Mouse (Mus musculus) intestine, postnatal 0 days (tissue): ENCODE measurements around the gene Map7d1. TPM values are rescaled to one million over a fixed set of nuclear protein-coding genes. Genes with fewer than 3 reads are reported as not detected.

ENCODE experiments used
- ATAC-seq: fragments of 200-750 bp; cut with Nextera tagmentation; 2 replicates; pipeline ENCODE4 v1.8.0; 2017; ENCODE audit warnings: mild to moderate bottlenecking, moderate TSS enrichment, moderate library complexity
- H3K27ac ChIP-seq: fragments of 300-500 bp; sonication (generic); 2 replicates; pipeline ENCODE4 v1.5.1; 2014; ENCODE audit warnings: mild to moderate bottlenecking, low read depth, low read length, moderate library complexity
- H3K27me3 ChIP-seq: fragments of 300-500 bp; sonication (generic); replicated peaks from 2 replicates; pipeline ENCODE4 v1.6.1; 2014; ENCODE audit warnings: low read length, mixed read lengths; ENCODE audit not compliant: control insufficient read depth, insufficient read depth
- H3K36me3 ChIP-seq: fragments of 300-500 bp; sonication (generic); 2 replicates; pipeline ENCODE4 v1.6.1; 2014; ENCODE audit warnings: mild to moderate bottlenecking, moderate library complexity; ENCODE audit not compliant: control insufficient read depth, insufficient read depth
- H3K4me1 ChIP-seq: fragments of 300-500 bp; sonication (generic); replicated peaks from 2 replicates; pipeline ENCODE4 v1.6.1; 2014; ENCODE audit warnings: antibody characterized with exemption, low read length, mixed read lengths; ENCODE audit not compliant: control insufficient read depth, insufficient read depth
- H3K4me2 ChIP-seq: fragments of 300-500 bp; sonication (generic); replicated peaks from 2 replicates; pipeline ENCODE4 v1.6.1; 2014; ENCODE audit warnings: low read depth, mild to moderate bottlenecking, moderate library complexity
- H3K4me3 ChIP-seq: fragments of 300-500 bp; sonication (generic); 2 replicates; pipeline ENCODE4 v1.5.1; 2014; ENCODE audit warnings: low read depth, low read length
- H3K9ac ChIP-seq: fragments of 300-500 bp; sonication (generic); 2 replicates; pipeline ENCODE4 v1.6.1; 2014; ENCODE audit warnings: mild to moderate bottlenecking, low read depth, low read length
- H3K9me3 ChIP-seq: fragments of 300-500 bp; sonication (generic); 2 replicates; pipeline ENCODE4 v1.6.1; 2016; ENCODE audit warnings: mixed run types; ENCODE audit not compliant: control insufficient read depth
- CTCF ChIP-seq: sonication (generic); IDR thresholded peaks from 2 replicates; pipeline ENCODE4 v1.5.1; 2016; ENCODE audit warnings: low read depth, mild to moderate bottlenecking, control low read depth, antibody characterized with exemption, moderate library complexity
- WGBS: fragments of 180-500 bp; shearing (Covaris S2); extraction: QIAGEN DNeasy Blood & Tissue Kit; methylation state at CpG from one replicate; pipeline ENCODE4 v1.1.7; 2014; 5-methylcytosine and 5-hydroxymethylcytosine counted together
- polyA plus RNA-seq: library from polyadenylated mRNA; unstranded; fragments of >200 nt; fragmentation: Nextera tagmentation; extraction: Ambion mirVana; gene quantifications from 2 replicates; pipeline ENCODE4 v1.2.1, GENCODE M21; 2015

Gene Map7d1
- 11.7 and 12.2 TPM in 2 replicates for polyA plus RNA-seq

DNA sequence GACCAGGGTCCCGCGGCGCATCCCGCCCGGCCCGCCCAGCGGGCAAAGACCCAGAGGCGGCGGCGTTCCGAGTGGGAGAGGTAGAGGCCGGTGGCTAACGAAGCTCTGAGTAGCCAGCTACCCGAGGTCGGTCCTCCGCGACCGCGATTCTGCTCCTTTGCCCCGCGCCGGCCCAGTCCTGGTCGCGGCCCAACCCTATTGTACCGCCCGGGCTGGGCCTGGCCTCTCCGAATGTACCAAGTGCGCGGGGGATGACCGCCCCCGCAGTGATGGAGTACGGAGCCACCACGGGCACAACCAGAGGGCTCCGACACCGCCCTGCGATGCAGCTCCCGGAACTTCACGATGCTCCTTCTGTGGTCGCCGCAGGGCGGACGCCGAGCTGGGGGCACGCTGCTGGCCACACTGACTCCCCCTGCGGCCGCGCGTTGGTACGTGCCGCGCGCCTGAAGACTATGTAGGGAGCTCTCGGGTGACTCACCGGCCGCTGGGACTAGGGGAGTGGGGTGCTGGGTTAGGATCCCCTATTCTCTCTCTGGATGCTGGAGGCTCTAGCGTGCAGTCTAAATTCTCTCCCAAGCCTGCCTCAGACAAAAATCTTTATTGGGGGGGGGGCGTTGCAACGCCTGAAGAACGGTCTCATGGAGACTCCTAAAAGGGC lies at the start of gene Map7d1:
TSS of gene Map7d1 (minus strand) at position 213 of the 661 bp plus-strand sequence.
- TF ChIP-seq CTCF, result peak; percentile 42
- Histone ChIP-seq H3K4me3 (peak within 1 kb of the TSS; percentile 90), H3K36me3 (no peaks in the 10 kb centered on the region), H3K9ac (peak within 1 kb of the TSS; percentile 82), H3K4me1 (peaks cover 5% of the 10 kb centered on the region), H3K9me3 (no peaks in the 10 kb centered on the region), H3K27ac (peak within 1 kb of the TSS; percentile 87), H3K4me2 (peak within 1 kb of the TSS; percentile 97), H3K27me3 (0 out of 2 replicates have a peak, but pooled peaks cover 3% of the 10 kb centered on the region)
- ATAC-seq, result peak; percentile 85
- 0% methylated on average over 53 of the region's 59 CpGs for WGBS

DNA sequence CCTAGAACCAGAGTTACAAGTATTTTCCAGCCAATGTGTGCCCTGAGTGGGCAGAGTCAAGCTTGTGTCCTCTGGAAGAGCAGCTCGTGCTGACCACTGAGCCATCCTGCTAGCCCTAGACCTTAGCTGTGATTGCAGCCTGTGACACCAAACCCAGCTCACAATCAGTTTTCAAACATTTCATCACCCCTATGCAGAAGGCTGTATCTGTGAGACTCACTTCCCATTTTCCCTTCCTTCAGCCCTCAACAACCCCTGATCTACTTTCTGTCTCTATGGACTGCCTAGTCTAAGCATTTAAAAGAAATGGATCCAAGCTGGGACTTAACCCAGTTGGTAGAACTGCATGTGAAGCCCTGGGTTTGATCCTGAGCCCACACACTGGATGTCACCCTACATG lies 49.3 kb upstream of the Map7d1 start:
- no peak for ATAC-seq
- no peak overlapping the region for H3K9ac ChIP-seq
- no peak overlapping the region for H3K27ac ChIP-seq
- H3K36me3 ChIP-seq, result no peaks in the 10 kb centered on the region
- H3K4me3 ChIP-seq, result no peak overlapping the region
- 92% methylated on average over 1 of the region's 1 CpGs for whole genome bisulfite sequencing
- no peaks in the 10 kb centered on the region for H3K9me3 ChIP-seq
- no peak for TF ChIP-seq CTCF
- H3K27me3 ChIP-seq, result peaks cover 33% of the 10 kb centered on the region
- H3K4me2 ChIP-seq, result no peak overlapping the region
- peaks cover 8% of the 10 kb centered on the region; the same call in 1 of the 2 replicates for H3K4me1 ChIP-seq

DNA sequence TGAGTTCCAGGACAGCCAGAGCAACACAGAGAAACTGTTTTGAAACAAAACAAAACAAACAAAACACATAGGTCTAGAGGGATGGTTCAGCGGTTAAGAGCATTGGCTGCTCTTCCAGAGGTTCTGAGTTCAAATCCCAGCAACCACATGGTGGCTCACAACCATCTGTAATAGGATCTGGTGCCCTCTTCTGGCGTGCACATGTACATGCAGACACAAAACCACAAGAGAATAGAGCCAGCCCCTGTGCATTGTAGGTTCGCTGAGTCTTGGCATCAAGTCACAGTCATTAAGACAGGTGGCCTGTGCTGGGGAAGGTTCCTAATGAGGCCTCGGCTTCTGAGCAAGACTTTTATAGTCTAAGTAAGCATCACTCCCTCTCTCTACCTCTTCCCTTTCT lies 47.7 kb upstream of the Map7d1 start:
- ATAC-seq, result no peak
- H3K4me2 ChIP-seq, result no peak overlapping the region
- H3K27me3 ChIP-seq, result peaks cover 35% of the 10 kb centered on the region
- H3K27ac ChIP-seq, result no peak overlapping the region
- H3K36me3 ChIP-seq, result no peaks in the 10 kb centered on the region
- peak; percentile 59 for TF ChIP-seq CTCF
- 64% methylated on average over 4 of the region's 4 CpGs for WGBS
- H3K4me1 ChIP-seq, result peaks cover 8% of the 10 kb centered on the region; the same call in 1 of the 2 replicates
- no peak overlapping the region for H3K9ac ChIP-seq
- H3K4me3 ChIP-seq, result no peak overlapping the region
- no peaks in the 10 kb centered on the region for H3K9me3 ChIP-seq

DNA sequence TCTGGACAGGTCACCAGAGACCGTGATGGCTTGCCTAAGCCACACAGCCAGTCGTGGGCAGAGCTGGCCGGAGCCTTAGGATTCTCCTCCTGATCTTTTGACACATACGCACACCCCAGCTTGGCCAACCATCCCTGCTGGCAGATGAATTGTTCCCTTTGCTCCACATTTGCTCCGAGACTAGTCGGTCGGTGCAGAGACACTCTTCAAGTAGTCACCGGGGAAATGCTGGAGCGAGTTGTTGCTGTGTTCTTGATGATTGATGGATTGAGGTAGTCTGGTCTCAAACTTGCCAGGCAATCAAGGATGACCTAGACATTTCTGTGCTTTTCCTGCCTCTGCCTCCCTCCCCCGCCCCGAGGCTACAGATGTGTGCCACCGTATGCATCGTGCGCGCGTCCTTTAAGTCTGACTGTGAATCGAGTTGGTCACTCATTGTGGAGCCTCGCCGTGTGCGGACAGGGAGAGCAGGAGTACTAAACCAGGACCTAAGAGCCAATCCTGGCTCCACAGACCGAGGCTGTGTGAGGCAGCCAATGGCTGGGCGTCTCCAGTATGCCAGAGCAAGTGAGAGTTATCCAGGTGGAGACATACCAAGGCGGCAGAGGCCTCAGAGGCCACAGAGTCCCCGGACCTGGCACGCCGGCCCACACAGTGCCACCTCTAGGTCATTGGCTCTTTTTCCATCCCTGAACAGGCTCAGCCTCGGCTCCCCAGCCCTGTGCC lies 45.6 kb upstream of the Map7d1 start:
- Histone ChIP-seq H3K4me2 (peak overlapping the region; percentile 71), H3K4me3 (peak overlapping the region; percentile 28), H3K36me3 (no peaks in the 10 kb centered on the region), H3K4me1 (peaks cover 12% of the 10 kb centered on the region; the same call in 1 of the 2 replicates), H3K9me3 (no peaks in the 10 kb centered on the region), H3K27ac (no peak overlapping the region), H3K27me3 (peaks cover 47% of the 10 kb centered on the region), H3K9ac (peak overlapping the region; percentile 27; the same call in 1 of the 2 replicates)
- WGBS, result 16% methylated on average over 27 of the region's 27 CpGs
- no peak for ATAC-seq
- TF ChIP-seq CTCF, result no peak

DNA sequence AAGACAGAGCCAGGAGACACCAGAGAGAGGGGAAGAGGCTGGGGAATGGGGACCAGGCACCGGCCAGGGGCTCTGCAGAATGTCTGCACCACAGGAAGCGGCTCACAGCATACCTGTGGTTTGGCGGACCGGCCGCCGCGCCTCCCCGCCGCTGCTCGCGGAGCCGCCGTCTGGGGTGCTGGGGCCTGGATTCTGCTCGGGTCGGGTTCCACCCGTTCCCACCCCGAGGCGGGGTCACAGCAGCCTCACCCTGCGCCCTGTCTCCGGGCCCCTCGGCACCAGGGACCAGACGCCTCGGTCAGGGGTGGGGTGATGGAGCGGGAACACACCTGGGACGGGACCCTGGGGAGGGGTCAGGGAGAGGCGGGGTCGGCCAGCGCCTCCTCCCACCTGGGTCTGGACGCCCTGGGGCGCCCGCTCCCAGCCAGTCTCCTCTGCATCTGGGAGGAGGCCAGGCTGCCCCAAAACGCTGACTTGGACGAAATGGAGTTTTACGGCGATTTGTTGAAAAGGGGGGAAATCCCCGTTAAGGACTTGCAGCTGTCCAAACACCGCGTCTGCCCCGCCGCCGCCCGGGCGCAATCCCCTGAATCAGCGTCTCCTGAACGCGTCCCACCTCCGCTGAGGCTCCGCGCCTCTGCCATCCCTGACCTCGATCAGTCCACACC lies 44.9 kb upstream of the Map7d1 start:
- H3K4me1 ChIP-seq, result peaks cover 13% of the 10 kb centered on the region; the same call in 1 of the 2 replicates
- no peaks in the 10 kb centered on the region for H3K9me3 ChIP-seq
- H3K27me3 ChIP-seq, result peaks cover 47% of the 10 kb centered on the region
- H3K27ac ChIP-seq, result no peak overlapping the region
- no peak for TF ChIP-seq CTCF
- H3K9ac ChIP-seq, result peak overlapping the region; percentile 27; the same call in 1 of the 2 replicates
- peak overlapping the region; percentile 71 for H3K4me2 ChIP-seq
- no peaks in the 10 kb centered on the region for H3K36me3 ChIP-seq
- WGBS, result 2% methylated on average over 48 of the region's 50 CpGs
- ATAC-seq, result 0 out of 2 replicates have a peak, but pooled peaks have one; percentile 22
- H3K4me3 ChIP-seq, result peak overlapping the region; percentile 28
